Mouse (Mus musculus): ENCODE measurements around the gene Alpi.
A peak's percentile ranks its signal among the peaks of the same experiment; 100 is the strongest.

Alpi gene

GRCm38 (mm10) chr1:87101411-87101810 is at the start of gene Alpi:
Alpi (minus strand) TSS chr1:87101606.
- no peak for DNase-seq (ENCODE audit: low read depth, low spot score)

- no peak for DNase-seq (ENCODE audit: low read depth, low spot score)
These were observed 48.0 kb upstream of the Alpi start for GRCm38 (mm10) chr1:87149422-87149821.

GRCm38 (mm10) chr1:87143141-87143540 is 41.7 kb upstream of the Alpi start:
- DNase-seq (ENCODE audit: low read depth, low spot score) = no peak

GRCm38 (mm10) chr1:87142456-87142855 is 41.0 kb upstream of the Alpi start:
- DNase-seq (ENCODE audit: low read depth, low spot score) = no peak

GRCm38 (mm10) chr1:87141550-87141949 is 40.1 kb upstream of the Alpi start:
- no peak for DNase-seq (ENCODE audit: low read depth, low spot score)

- no peak for DNase-seq (ENCODE audit: low read depth, low spot score)
These were observed 30.4 kb upstream of the Alpi start for GRCm38 (mm10) chr1:87131803-87132202.

- no peak for DNase-seq (ENCODE audit: low read depth, low spot score)
These were observed 26.0 kb upstream of the Alpi start for GRCm38 (mm10) chr1:87127206-87128030.

- DNase-seq (ENCODE audit: low read depth, low spot score) = no peak
These were observed 23.3 kb upstream of the Alpi start, which contains the start of gene Akp3 for GRCm38 (mm10) chr1:87124673-87125072. Akp3 (plus strand) TSS chr1:87124973.

- DNase-seq (ENCODE audit: low read depth, low spot score) = no peak
These were observed 13.4 kb upstream of the Alpi start for GRCm38 (mm10) chr1:87114784-87115183.

- DNase-seq (ENCODE audit: low read depth, low spot score) = no peak
These were observed 10.4 kb upstream of the Alpi start for GRCm38 (mm10) chr1:87111719-87112354.

- DNase-seq (ENCODE audit: low read depth, low spot score) = no peak
These were observed 7.2 kb upstream of the Alpi start for GRCm38 (mm10) chr1:87108564-87108963.

- no peak for DNase-seq (ENCODE audit: low read depth, low spot score)
These were observed 5.1 kb upstream of the Alpi start for GRCm38 (mm10) chr1:87106536-87106935.

GRCm38 (mm10) chr1:87103936-87104335 is 2.5 kb upstream of the Alpi start:
- no peak for DNase-seq (ENCODE audit: low read depth, low spot score)

GRCm38 (mm10) chr1:87102114-87102513 is 708 bp upstream of the Alpi start:
- no peak for DNase-seq (ENCODE audit: low read depth, low spot score)

- peak; percentile 37 for DNase-seq (ENCODE audit: low read depth, low spot score)
These were observed 2.9 kb downstream of the Alpi start for GRCm38 (mm10) chr1:87098358-87098975.

GRCm38 (mm10) chr1:87095642-87096041 is 5.8 kb downstream of the Alpi start:
- DNase-seq (ENCODE audit: low read depth, low spot score) = no peak

GRCm38 (mm10) chr1:87089828-87090227 is 11.6 kb downstream of the Alpi start, which contains the start of gene Alppl2:
Alppl2 (minus strand) TSS chr1:87089928.
- DNase-seq (ENCODE audit: low read depth, low spot score) = no peak

GRCm38 (mm10) chr1:87089251-87089650 is 12.2 kb downstream of the Alpi start:
- no peak for DNase-seq (ENCODE audit: low read depth, low spot score)

- DNase-seq (ENCODE audit: low read depth, low spot score) = no peak
These were observed 14.4 kb downstream of the Alpi start for GRCm38 (mm10) chr1:87086964-87087363.

GRCm38 (mm10) chr1:87086196-87086595 is 15.2 kb downstream of the Alpi start:
- no peak for DNase-seq (ENCODE audit: low read depth, low spot score)

GRCm38 (mm10) chr1:87073776-87074175 is 27.6 kb downstream of the Alpi start:
- no peak for DNase-seq (ENCODE audit: low read depth, low spot score)

- no peak for DNase-seq (ENCODE audit: low read depth, low spot score)
These were observed 30.7 kb downstream of the Alpi start for GRCm38 (mm10) chr1:87070720-87071119.
